Mouse (Mus musculus) spleen, adult 2 months (tissue): Measurements from ENCODE around the gene Gars. TPM values are rescaled to one million over a fixed set of nuclear protein-coding genes. Genes with fewer than 3 reads are reported as not detected.

Experiments used
- DNase-seq, 2 experiments: peaks; one replicate each; pipeline versions ENCODE4 v3.0.0 to v3.0.0-alpha.2; 2012 to 2021; ENCODE audit warnings: low spot score in 2 of 2, low read depth in 1 of 2
- H3K27ac ChIP-seq: fragments of 200-500 bp; 2 replicates; pipeline ENCODE4 v1.5.1; 2012; ENCODE audit warnings: low read length, inconsistent platforms; ENCODE audit not compliant: insufficient read depth
- H3K27me3 ChIP-seq: fragments of 200-500 bp; 2 replicates; pipeline ENCODE4 v1.6.1; 2012; ENCODE audit warnings: mild to moderate bottlenecking, moderate library complexity, low read length, inconsistent platforms; ENCODE audit not compliant: control insufficient read depth, insufficient read depth
- H3K36me3 ChIP-seq: fragments of 200-500 bp; 2 replicates; pipeline ENCODE4 v1.6.1; 2012; ENCODE audit warnings: mild to moderate bottlenecking, low read length, inconsistent platforms; ENCODE audit not compliant: control insufficient read depth, insufficient read depth
- H3K4me1 ChIP-seq: fragments of 200-500 bp; 2 replicates; pipeline ENCODE4 v1.6.1; 2011; ENCODE audit warnings: inconsistent platforms; ENCODE audit not compliant: control insufficient read depth, insufficient read depth, insufficient read length
- H3K4me3 ChIP-seq: fragments of 200-500 bp; 2 replicates; pipeline ENCODE4 v1.5.1; 2011; ENCODE audit warnings: mild to moderate bottlenecking, inconsistent platforms; ENCODE audit not compliant: insufficient read depth, insufficient read length; ENCODE audit errors: extremely low read depth
- CTCF ChIP-seq: fragments of 200-500 bp; IDR thresholded peaks from 2 replicates; pipeline ENCODE4 v1.5.1; 2011; ENCODE audit warnings: mild to moderate bottlenecking, inconsistent platforms; ENCODE audit not compliant: insufficient read depth, insufficient read length, insufficient replicate concordance; ENCODE audit errors: extremely low read depth
- POLR2A ChIP-seq: fragments of 200-500 bp; IDR thresholded peaks from 2 replicates; pipeline ENCODE4 v1.6.1; 2011; ENCODE audit warnings: low read depth, low read length, inconsistent platforms
- WGBS: fragments of 180-500 bp; shearing (Covaris S2); methylation state at CpG from one replicate; pipeline ENCODE4 v1.1.7; 2018; 5-methylcytosine and 5-hydroxymethylcytosine counted together
- polyA plus RNA-seq: library from polyadenylated mRNA; depleted of rRNA; stranded (reverse); fragments of >200 nt; gene quantifications from 2 replicates; pipeline ENCODE4 v1.2.3, GENCODE M21; 2012; rRNA removed

Gars gene
- polyA plus RNA-seq, 1 experiment: 17.1 TPM

- WGBS: 3% methylated on average over 4 of the region's 4 CpGs
- no peaks in the 10 kb centered on the region for H3K36me3 ChIP-seq
- DNase-seq: no peak
- peaks cover under 1% of the 10 kb centered on the region; the same call in 1 of the 2 replicates for H3K27me3 ChIP-seq
- TF ChIP-seq POLR2A (no peak), CTCF (no peak)
- no peak overlapping the region for H3K27ac ChIP-seq
- no peak overlapping the region for H3K4me3 ChIP-seq
- no peaks in the 10 kb centered on the region for H3K4me1 ChIP-seq
Observed at GRCm38 (mm10) chr6:55123056-55123455, 85.2 kb downstream of the Gars start.

- Histone ChIP-seq H3K27ac (no peak overlapping the region), H3K4me3 (no peak overlapping the region), H3K4me1 (no peaks in the 10 kb centered on the region), H3K27me3 (no peaks in the 10 kb centered on the region), H3K36me3 (no peaks in the 10 kb centered on the region)
- no peak for DNase-seq
- no peak for TF ChIP-seq CTCF
- 88% methylated on average over 5 of the region's 5 CpGs for WGBS
Observed at GRCm38 (mm10) chr6:55126576-55126975, 88.8 kb downstream of the Gars start.

- no peak overlapping the region for H3K27ac ChIP-seq
- TF ChIP-seq CTCF: no peak
- no peak for TF ChIP-seq POLR2A
- no peaks in the 10 kb centered on the region for H3K27me3 ChIP-seq
Observed at GRCm38 (mm10) chr6:55128391-55128790, 90.6 kb downstream of the Gars start.

More at GRCm38 (mm10) chr6:55128391-55128790, 90.6 kb downstream of the Gars start:
- Histone ChIP-seq H3K36me3 (no peaks in the 10 kb centered on the region), H3K4me3 (no peak overlapping the region), H3K4me1 (no peaks in the 10 kb centered on the region)
- no peak for DNase-seq

Other genes starting within 250 kb of the Gars start
- gene Znrf2, start 221.1 kb upstream of the Gars start, polyA plus RNA-seq: 10.8 and 12.2 TPM in 2 replicates
- gene Nod1, start 65.4 kb upstream of the Gars start, polyA plus RNA-seq: 41.7 and 63.0 TPM in 2 replicates
- gene Ggct, start 45.1 kb upstream of the Gars start, polyA plus RNA-seq: 3.3 and 4.2 TPM in 2 replicates
- 0.07 TPM in 2 replicates for gene Crhr2, start 95.0 kb downstream of the Gars start, polyA plus RNA-seq
- gene Inmt, start 137.0 kb downstream of the Gars start, polyA plus RNA-seq: 0.39 and 0.51 TPM in 2 replicates
- gene Mindy4, start 165.4 kb downstream of the Gars start, polyA plus RNA-seq: 1.0 and 1.7 TPM in 2 replicates